Mouse (Mus musculus) ovary, postnatal 36 days (tissue): ENCODE measurements around the gene Eif2d.

Experiments
- DNase-seq: peaks from one replicate; pipeline ENCODE4 v3.0.0; 2022; ENCODE audit warnings: low spot score, mixed read lengths

The Eif2d gene

DNA sequence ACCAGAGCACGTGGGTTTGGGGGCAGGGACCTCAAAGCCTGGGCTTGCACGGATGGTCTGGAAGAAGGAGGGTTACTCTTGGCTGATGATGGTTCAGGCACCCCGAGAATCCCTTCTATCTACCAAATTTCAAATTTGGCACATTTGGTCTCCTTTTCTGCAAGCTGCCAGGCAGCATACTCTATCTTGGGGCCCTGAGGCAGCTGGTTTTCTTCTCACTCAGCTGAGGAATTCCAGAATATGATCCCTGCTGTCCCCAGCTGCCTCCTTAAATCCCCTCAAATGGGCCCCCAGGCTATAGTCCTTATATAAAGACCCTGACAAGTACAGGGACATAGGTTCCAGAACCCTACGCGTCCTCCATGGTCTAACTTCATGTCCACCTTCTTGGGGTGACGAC is 60.4 kb downstream of the Eif2d start:
- no peak for DNase-seq

DNA sequence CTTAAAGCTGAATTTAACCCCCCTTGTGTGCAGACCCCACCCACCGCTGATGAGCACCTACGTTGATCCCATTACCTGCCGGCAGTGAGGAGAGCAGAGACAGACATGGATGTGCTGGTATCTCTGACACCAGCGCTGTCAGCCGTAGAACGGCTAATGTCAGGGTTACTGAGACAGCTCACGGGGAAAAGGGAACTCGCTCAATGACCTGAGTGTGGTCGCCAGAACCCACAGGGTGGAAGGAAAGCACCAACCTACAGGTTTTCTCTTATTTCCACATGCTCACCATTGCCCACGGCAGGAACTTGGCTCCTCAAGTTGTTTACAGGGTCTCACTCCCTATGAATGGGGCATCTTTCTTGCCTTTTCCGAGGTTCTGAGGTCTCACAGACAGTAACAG is 66.0 kb downstream of the Eif2d start:
- DNase-seq, result no peak

DNA sequence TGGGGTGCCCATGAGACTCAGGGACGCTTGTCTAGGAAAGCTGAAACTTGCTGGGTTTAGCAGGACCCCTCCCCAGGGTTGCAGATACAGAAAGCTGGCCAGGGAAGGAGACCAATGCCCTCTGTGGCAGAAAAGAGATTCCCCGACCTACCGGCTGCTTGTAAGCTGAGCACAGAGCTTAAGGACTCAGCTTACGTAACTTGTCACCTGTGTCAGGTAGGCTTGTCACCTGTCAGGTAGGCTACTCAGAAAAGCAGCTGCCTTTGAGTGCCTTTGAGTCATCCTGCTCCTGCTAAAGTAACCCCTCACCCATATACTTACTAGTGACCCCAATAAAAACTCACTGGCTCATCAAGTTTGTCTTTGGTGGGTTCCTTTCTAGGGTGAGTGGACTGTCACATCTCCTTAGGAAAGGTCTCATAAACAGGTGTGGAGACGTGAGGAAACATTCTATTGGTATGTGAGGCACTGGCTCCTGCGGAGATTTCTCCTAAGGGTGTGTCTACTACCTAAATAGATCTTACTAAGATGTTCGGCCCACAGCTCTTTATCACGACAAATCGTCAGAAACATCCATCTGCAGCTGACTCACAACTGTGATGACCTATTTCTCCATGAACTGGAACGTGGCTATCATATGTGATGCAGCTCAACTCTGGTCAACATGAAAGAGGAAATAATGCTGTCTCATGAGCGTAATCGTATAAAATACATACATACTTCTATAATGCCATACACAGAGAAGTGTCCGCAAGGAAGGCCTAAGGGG is 69.0 kb downstream of the Eif2d start:
- DNase-seq, result no peak

- no peak for DNase-seq
These were observed 70.4 kb downstream of the Eif2d start for GRCm38 (mm10) chr1:131223345-131223744.

DNA sequence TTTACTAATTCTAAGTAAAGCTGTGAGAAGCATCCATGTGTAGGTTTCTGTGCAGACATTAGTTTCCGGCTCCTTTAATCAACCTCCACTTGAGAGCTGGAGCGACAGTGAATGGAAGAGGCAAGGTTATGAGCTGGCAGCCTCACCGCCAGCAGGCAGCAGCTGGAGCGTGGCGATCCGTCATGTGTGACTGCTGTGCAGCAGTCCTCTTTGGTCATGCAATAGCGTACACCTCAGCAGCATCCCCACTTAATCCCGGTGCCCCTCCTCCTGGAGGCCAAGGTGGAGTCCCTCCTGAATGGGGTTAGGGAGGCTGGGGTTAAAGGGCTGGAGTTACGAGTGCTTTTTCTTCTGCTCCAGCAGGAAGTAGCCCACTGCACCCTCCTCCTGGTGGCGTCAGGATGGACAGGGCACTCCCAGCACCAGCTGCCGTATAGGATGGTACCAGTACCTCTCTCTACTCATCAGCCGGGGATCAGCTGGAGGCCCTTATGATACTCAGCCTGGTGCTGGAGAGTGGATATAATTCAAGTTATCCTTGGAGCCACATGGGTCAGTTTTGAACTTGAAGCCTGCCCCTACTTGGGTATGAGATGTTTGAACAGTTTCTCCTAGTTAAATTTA is 72.0 kb downstream of the Eif2d start:
- no peak for DNase-seq

- DNase-seq, result no peak
These were observed 75.2 kb downstream of the Eif2d start for GRCm38 (mm10) chr1:131228225-131228624.

GRCm38 (mm10) chr1:131228659-131229058 is 75.7 kb downstream of the Eif2d start:
- no peak for DNase-seq

DNA sequence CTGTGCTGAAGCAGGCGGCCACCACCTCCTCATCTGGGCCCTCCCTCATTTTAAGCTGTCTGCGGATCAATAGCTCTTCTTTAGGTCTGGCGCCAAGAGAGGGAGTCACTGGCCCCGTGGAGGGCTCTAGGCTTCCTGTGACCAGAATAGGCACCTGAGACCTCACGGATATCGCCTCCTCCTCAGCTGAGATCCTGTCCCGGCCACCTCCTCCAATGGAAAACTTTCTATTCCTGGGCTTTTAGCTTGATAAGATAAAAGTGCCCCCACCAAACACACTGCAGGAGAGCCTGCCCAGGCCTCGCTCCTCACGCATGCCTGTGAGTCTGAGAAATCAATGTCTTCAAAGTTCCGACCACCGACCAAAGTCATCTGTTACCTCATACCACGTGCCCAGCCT is 80.5 kb downstream of the Eif2d start:
- no peak for DNase-seq

- DNase-seq, result no peak
These were observed 83.1 kb downstream of the Eif2d start for GRCm38 (mm10) chr1:131236077-131236476.
